Mouse (Mus musculus) stomach, embryonic 16.5 days (tissue): ENCODE data around the gene Slc24a2. TPM values are rescaled to one million over a fixed set of nuclear protein-coding genes. Genes with fewer than 3 reads are reported as not detected.

ENCODE experiments used
- ATAC-seq: fragments of 200-750 bp; cut with Nextera tagmentation; 2 replicates; pipeline ENCODE4 v1.8.0; 2017; ENCODE audit warnings: moderate number of reproducible peaks, moderate TSS enrichment; ENCODE audit not compliant: insufficient read depth, low FRiP score
- H3K27ac ChIP-seq: fragments of 300-500 bp; sonication (generic); 2 replicates; pipeline ENCODE4 v1.5.1; 2014; ENCODE audit warnings: low read length
- H3K27me3 ChIP-seq: fragments of 300-500 bp; sonication (generic); 2 replicates; pipeline ENCODE4 v1.6.1; 2014; ENCODE audit warnings: low read length, control low read depth, mixed read lengths; ENCODE audit not compliant: control insufficient read depth, insufficient read depth
- H3K36me3 ChIP-seq: fragments of 300-500 bp; sonication (generic); 2 replicates; pipeline ENCODE4 v1.6.1; 2014; ENCODE audit warnings: low read length; ENCODE audit not compliant: control insufficient read depth, insufficient read depth
- H3K4me1 ChIP-seq: fragments of 300-500 bp; sonication (generic); 2 replicates; pipeline ENCODE4 v1.6.1; 2014; ENCODE audit warnings: low read length, control low read depth, mixed read lengths; ENCODE audit not compliant: control insufficient read depth, insufficient read depth
- H3K4me2 ChIP-seq: fragments of 300-500 bp; sonication (generic); 2 replicates; pipeline ENCODE4 v1.6.1; 2014; ENCODE audit warnings: low read depth, low read length, mixed read lengths
- H3K4me3 ChIP-seq: fragments of 300-500 bp; sonication (generic); replicated peaks from 2 replicates; pipeline ENCODE4 v1.5.1; 2014; ENCODE audit warnings: mild to moderate bottlenecking, low read length
- H3K9ac ChIP-seq: fragments of 300-500 bp; sonication (generic); 2 replicates; pipeline ENCODE4 v1.6.1; 2014; ENCODE audit warnings: low read length
- H3K9me3 ChIP-seq: fragments of 300-500 bp; sonication (generic); replicated peaks from 2 replicates; pipeline ENCODE4 v1.6.1; 2016; ENCODE audit warnings: low read length, control low read depth; ENCODE audit not compliant: control insufficient read depth
- WGBS: fragments of 180-500 bp; shearing (Covaris S2); extraction: QIAGEN DNeasy Blood & Tissue Kit; methylation state at CpG from one replicate; pipeline ENCODE4 v1.1.7; 2014; 5-methylcytosine and 5-hydroxymethylcytosine counted together
- polyA plus RNA-seq: library from polyadenylated mRNA; unstranded; fragments of >200 nt; fragmentation: Nextera tagmentation; extraction: Ambion mirVana; gene quantifications from 2 replicates; pipeline ENCODE4 v1.2.1, GENCODE M21; 2015

The Slc24a2 gene
- polyA plus RNA-seq, 1 experiment from 2014 or later = 0.19 TPM

DNA sequence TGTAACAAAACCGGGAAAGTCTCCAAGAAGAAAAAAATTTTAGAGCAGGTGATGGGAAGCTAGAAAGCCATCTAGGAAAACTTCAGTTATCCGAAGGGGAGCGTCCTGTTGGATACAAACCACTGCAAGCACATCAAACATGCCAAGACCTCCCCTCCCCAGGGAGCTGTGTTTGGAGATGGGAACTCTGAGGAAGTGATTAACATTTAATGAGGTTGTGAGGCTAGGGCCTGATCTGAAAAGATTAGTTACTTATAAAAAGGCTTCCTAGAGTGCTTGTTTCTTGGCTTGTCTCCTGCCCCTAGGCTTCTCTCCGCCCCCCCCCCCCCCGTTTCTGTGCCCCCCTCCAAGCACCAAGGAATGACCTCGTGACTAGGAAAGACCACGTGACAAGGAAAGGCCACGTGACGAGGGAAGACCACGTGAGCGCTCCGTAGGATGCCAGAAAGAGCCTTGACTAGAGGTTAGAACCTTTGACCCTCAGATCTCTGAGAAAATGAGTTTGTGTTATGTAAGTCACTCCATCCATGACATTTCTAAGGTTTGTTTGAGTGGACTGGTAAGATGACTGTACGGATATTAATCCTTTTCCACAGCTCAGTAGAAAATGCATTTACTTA, 210.7 kb downstream of the Slc24a2 start:
- no peak for ATAC-seq
- 64% methylated on average over 13 of the region's 13 CpGs for WGBS
- H3K9ac ChIP-seq = no peak overlapping the region

DNA sequence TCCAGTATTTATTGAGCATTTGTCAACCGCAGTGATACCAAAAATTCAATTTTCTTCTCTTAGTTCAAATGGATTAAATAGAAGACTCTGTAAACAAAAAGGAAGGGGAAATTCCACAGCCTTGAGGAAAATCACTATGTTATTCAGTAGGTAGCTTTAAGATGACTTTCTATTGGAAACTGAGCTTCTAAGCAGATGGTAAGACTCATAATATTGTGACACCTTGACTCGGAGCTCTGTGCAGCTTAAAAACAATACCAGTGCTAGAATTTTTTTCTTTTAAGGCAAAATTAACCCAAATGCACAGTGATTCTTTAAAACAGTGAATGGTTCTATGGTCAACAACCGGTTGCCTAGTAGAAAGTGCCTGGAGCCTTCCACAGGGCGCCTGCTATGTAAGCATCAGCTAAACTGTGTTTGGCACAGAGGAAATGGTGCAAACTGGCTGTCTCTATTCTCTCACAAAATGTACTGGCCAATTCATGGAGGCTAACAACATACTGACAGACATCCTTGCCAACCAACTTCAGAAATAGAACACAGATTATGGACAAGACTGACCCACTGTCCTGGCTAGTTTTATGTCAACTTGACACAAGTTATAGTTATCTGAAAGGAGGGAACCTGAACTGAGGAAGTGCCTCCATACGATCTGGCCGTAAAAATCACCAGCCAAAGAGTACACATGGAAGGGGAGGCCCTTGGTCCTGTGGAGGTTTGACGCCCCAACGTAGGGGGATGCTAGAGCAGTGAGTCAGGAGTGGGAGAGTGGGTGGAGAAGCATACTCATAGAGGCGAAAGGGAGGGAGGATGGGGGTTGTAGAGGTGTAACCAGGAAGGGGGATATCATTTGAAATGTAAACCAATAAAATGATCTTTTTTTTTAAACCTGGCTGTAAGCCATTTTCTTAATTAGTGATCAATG, 211.9 kb downstream of the Slc24a2 start:
- WGBS = 68% methylated on average over 9 of the region's 9 CpGs
- Histone ChIP-seq H3K9me3 (no peaks in the 10 kb centered on the region), H3K4me3 (no peak overlapping the region), H3K36me3 (no peaks in the 10 kb centered on the region), H3K27ac (no peak overlapping the region), H3K27me3 (no peaks in the 10 kb centered on the region), H3K4me2 (no peak overlapping the region), H3K9ac (no peak overlapping the region), H3K4me1 (no peaks in the 10 kb centered on the region)
- no peak for ATAC-seq

More for the DNA sequence above, 210.7 kb downstream of the Slc24a2 start:
- no peaks in the 10 kb centered on the region for H3K9me3 ChIP-seq
- H3K27ac ChIP-seq = no peak overlapping the region
- no peaks in the 10 kb centered on the region for H3K36me3 ChIP-seq
- H3K27me3 ChIP-seq = no peaks in the 10 kb centered on the region
- no peak overlapping the region for H3K4me2 ChIP-seq
- no peak overlapping the region for H3K4me3 ChIP-seq
- no peaks in the 10 kb centered on the region for H3K4me1 ChIP-seq

DNA sequence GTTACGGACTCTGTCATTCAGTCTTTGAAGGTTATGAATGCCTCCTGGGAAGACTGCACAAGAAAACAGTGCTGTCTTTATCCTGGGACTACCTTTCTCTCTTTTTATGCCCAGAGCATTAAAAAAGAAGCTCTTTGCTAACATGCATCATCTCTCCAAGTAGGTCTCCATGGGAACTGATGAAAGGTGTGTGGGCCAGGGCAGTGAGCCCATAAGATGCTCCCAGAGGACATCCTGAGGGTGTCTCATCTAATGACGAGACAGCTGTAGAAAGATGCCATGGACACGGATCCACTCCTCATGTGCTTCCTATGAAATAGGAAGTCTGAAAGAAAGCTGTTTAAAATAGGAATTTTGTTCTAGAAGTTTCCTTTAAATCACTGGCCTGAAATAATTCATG, 212.8 kb downstream of the Slc24a2 start:
- WGBS = 81% methylated on average over 3 of the region's 3 CpGs
- no peak overlapping the region for H3K9ac ChIP-seq

DNA sequence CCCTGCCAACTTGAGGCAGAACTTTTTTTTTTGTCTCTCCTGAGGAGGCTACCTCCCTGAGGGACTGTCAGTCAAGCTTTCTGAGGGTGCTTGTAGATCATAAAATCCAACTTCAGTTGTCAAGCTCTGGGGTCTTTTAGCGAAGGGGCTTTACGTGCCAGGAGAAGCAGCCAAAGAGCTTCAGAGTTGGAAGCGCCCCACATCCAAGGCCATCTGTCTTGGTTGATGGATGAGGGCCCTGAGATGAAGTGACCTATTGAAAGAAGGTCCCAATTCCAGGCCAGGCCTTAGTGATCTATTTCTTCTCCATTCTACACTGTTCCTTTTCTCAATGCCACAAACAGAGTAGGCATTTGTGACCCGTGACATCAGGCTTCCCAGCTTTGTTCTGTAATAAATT, 214.5 kb downstream of the Slc24a2 start:
- Histone ChIP-seq H3K27me3 (no peaks in the 10 kb centered on the region), H3K9me3 (no peaks in the 10 kb centered on the region), H3K27ac (no peak overlapping the region), H3K4me3 (no peak overlapping the region), H3K4me1 (no peaks in the 10 kb centered on the region), H3K36me3 (no peaks in the 10 kb centered on the region), H3K4me2 (no peak overlapping the region), H3K9ac (no peak overlapping the region)
- no peak for ATAC-seq
- WGBS = 69% methylated on average over 4 of the region's 4 CpGs

More for the DNA sequence above, 212.8 kb downstream of the Slc24a2 start:
- Histone ChIP-seq H3K4me2 (no peak overlapping the region), H3K36me3 (no peaks in the 10 kb centered on the region), H3K4me1 (no peaks in the 10 kb centered on the region), H3K9me3 (no peaks in the 10 kb centered on the region), H3K27ac (no peak overlapping the region), H3K27me3 (no peaks in the 10 kb centered on the region), H3K4me3 (no peak overlapping the region)
- no peak for ATAC-seq

DNA sequence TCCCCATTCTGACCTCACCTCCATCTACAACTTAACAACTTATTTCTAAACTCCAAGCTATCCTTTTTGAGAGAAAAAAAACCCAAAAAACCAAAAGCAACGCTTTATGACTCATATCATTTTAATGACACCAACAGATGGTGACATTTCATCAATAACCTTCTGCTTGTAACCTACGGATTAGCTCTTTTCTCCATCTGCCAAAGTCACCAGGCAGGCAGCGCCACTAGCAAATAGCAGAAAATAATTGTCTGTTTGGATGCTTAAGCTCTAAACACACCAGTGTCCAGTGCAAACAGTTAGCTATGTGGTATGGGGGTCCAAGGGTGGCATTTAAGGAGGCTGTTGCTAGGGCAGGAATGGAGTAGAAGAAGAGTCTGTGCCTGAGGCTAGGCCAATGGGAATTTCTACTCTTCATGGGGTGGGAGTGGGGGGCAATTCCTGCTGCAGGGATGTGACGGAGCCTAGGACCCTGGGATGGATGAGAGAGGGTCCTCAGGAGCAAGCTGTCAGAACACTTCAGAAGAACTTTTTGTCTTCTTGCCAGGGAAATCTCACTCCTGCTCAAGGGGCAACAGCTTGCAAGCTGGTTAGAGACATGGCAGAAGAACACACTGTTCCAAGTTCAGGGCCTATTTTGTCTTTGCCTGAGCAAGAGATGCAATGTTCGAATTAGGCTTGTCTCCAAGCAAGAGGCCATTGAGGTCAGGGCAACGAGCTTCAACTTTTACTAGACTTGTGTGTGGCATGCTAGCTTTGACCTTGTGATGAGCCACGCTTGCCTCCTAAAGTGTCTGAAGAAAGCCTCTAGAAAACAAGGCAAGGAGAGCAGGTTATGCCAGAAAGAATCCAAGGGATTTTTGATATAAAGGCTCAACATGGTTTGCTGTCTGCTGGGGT, 216.3 kb downstream of the Slc24a2 start:
- no peak for ATAC-seq
- no peaks in the 10 kb centered on the region for H3K27me3 ChIP-seq
- no peak overlapping the region for H3K27ac ChIP-seq
- WGBS = 77% methylated on average over 7 of the region's 7 CpGs
- H3K4me1 ChIP-seq = no peaks in the 10 kb centered on the region
- H3K36me3 ChIP-seq = no peaks in the 10 kb centered on the region
- H3K4me3 ChIP-seq = no peak overlapping the region
- no peak overlapping the region for H3K4me2 ChIP-seq
- no peak overlapping the region for H3K9ac ChIP-seq
- H3K9me3 ChIP-seq = no peaks in the 10 kb centered on the region

DNA sequence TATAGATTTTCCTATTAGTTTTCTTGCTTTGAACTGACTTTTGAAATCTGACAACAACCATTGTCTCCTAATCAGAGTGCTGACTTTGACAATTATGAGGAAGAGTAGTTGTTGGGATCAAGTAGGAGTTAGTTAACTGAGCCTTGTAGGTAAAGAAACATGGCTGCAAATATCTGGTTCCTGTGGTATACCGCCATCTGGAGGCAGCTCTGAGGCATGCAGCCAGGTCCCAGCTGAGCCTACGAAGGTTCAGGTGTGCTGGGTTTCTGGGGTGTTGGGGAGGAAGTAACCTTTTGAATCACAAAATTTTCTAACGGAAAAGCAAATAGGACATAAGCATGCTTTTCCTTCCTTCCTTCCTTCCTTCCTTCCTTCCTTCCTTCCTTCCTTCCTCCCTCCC, 237.8 kb downstream of the Slc24a2 start:
- no peaks in the 10 kb centered on the region for H3K9me3 ChIP-seq
- no peaks in the 10 kb centered on the region for H3K36me3 ChIP-seq
- WGBS = 65% methylated on average over 3 of the region's 3 CpGs
- H3K4me1 ChIP-seq = no peaks in the 10 kb centered on the region
- H3K4me3 ChIP-seq = no peak overlapping the region
- no peak overlapping the region for H3K27ac ChIP-seq
- H3K4me2 ChIP-seq = no peak overlapping the region
- H3K9ac ChIP-seq = no peak overlapping the region
- no peak for ATAC-seq
- no peaks in the 10 kb centered on the region for H3K27me3 ChIP-seq

DNA sequence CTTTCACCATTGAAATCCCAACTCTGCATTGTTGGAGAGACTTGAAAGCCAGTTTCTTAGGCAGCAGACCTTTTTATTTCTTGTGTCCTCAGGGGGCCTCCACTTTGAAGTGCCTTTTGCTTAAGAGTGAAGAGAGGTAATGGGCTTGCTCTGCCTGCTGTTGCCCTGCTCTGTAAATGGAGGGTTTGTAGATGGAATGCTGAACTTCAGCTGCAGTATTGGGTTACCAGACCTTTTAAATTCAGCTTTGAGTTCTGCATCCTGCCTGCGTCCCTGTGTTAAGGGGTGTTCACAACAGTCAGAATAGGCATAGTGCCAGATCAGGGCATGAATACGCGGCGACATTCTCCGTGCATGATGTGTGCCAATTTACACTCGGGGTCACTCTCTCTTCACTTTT, 241.0 kb downstream of the Slc24a2 start:
- Histone ChIP-seq H3K4me2 (no peak overlapping the region), H3K4me1 (no peaks in the 10 kb centered on the region), H3K9ac (no peak overlapping the region), H3K27ac (no peak overlapping the region), H3K4me3 (no peak overlapping the region), H3K9me3 (no peaks in the 10 kb centered on the region), H3K36me3 (no peaks in the 10 kb centered on the region), H3K27me3 (no peaks in the 10 kb centered on the region)
- no peak for ATAC-seq
- WGBS = 70% methylated on average over 6 of the region's 6 CpGs

DNA sequence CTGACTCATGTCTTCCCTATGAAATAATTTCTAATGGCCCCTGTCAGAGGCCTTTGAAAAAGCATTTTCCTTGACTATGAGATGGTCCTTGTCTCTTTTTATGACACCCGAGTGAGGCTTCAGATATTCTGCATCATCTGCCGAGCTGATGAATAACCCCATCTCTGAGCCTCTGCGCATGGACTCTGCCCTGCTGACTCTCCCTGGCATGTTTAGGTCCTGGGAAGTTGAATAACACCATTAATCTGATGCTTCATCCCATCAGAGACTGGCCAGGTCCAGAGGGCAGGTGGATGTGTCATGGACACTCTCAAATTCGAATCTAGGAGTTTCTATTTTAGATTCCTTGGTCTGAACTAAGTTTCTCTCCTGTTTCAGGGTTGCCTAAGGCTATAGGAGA, 242.4 kb downstream of the Slc24a2 start:
- Histone ChIP-seq H3K9ac (no peak overlapping the region), H3K27ac (no peak overlapping the region), H3K36me3 (no peaks in the 10 kb centered on the region), H3K9me3 (no peaks in the 10 kb centered on the region), H3K4me2 (no peak overlapping the region), H3K27me3 (no peaks in the 10 kb centered on the region), H3K4me3 (no peak overlapping the region), H3K4me1 (no peaks in the 10 kb centered on the region)
- no peak for ATAC-seq
- 86% methylated on average over 4 of the region's 4 CpGs for WGBS

DNA sequence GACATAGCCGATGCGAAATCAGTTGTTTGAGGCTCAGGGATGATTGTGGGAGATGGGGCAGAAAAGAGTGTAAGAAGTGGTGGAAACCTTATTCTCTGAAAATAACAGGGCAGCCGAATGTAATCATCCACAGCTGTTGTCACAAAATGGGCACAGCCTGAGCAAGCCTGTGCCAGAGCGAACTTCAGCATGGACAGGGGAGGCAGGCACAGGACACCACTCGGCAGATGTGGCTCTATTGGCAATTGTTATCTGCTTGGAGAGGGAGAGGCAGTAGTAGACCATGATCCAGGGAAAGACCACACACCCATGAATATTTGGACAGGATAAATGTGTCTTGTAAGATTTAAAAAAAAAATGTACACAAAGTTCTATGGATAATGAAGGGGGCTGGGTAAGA, 253.0 kb downstream of the Slc24a2 start:
- Histone ChIP-seq H3K4me1 (no peaks in the 10 kb centered on the region), H3K9me3 (no peaks in the 10 kb centered on the region), H3K9ac (no peak overlapping the region), H3K27me3 (no peaks in the 10 kb centered on the region), H3K27ac (no peak overlapping the region), H3K4me3 (no peak overlapping the region), H3K4me2 (no peak overlapping the region), H3K36me3 (no peaks in the 10 kb centered on the region)
- WGBS = 80% methylated on average over 5 of the region's 5 CpGs
- ATAC-seq = no peak
